Mouse (Mus musculus) liver, postnatal 0 days (tissue): ENCODE measurements around the gene Ndufa3.

Experiments used
- CTCF ChIP-seq: sonication (generic); IDR thresholded peaks from 2 replicates; pipeline ENCODE4 v1.5.1; 2016; ENCODE audit warnings: antibody characterized with exemption, low read depth
- EP300 ChIP-seq: IDR thresholded peaks from 2 replicates; pipeline ENCODE4 v1.6.1; 2016; ENCODE audit warnings: antibody characterized with exemption, low read depth, mild to moderate bottlenecking

GRCm38 (mm10) chr7:3616057-3616388 lies 1.1 kb upstream of the Ndufa3 start, which contains the start of gene Oscar:
- TF ChIP-seq EP300 (no peak), CTCF (no peak)
